Mouse (Mus musculus): ENCODE data around the gene Nop53. TPM values are rescaled to one million over a fixed set of nuclear protein-coding genes. Genes with fewer than 3 reads are reported as not detected.

Nop53 gene
- polyA plus RNA-seq, 1 experiment from 2014 or later, result 109 TPM

DNA sequence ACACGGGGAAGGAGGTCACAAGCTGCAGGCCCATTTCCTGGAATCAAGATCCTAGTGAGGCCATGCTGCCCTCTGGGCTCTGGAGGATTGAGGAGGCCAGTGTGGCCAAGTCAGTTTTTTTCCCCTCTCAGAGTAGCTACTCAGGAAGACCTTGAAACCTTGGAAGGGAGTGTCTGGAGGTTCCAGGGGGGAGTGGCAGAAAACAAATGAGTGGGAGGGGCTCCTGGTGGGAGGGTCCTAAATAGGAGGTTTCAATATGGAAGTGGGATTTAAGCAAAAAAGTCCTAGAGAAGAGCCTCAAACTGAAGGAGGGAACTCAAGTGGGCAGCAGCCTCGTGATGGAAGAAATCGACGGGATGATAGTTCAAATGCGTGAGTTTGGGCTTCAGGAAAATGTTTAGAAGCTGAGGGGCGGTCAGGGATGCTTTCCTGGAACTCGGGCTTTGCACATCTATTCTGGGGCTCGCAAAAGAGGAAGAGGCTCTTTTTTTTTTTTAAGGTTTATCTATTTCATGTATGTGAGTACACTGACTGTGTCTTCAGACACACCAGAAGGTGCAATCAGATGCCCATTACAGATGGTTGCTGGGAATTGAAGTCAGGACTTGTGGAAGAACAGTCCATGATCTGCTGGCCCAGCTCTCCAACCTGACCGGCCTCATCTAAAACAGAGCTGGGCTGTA, 44.4 kb downstream of the Nop53 start:
- 73% methylated on average over 9 of the region's 9 CpGs for WGBS
- Histone ChIP-seq H3K36me3 (ENCODE audit: control insufficient read depth, insufficient read depth) (no peaks in the 10 kb centered on the region), H3K9ac (ENCODE audit: low read depth, low read length) (no peak overlapping the region), H3K27me3 (replicated peaks; ENCODE audit: control insufficient read depth, insufficient read depth, low read length) (no peaks in the 10 kb centered on the region), H3K9me3 (ENCODE audit: control insufficient read depth) (no peaks in the 10 kb centered on the region), H3K4me1 (replicated peaks; ENCODE audit: control insufficient read depth, insufficient read depth, low read length) (no peaks in the 10 kb centered on the region), H3K4me3 (ENCODE audit: low read depth, low read length) (no peak overlapping the region), H3K4me2 (replicated peaks; ENCODE audit: low read depth) (no peak overlapping the region), H3K27ac (ENCODE audit: low read depth, low read length) (no peak overlapping the region)
- TF ChIP-seq CTCF (IDR thresholded peaks at IDR 0.05; ENCODE audit: low read depth), result no peak
- no peak for ATAC-seq

DNA sequence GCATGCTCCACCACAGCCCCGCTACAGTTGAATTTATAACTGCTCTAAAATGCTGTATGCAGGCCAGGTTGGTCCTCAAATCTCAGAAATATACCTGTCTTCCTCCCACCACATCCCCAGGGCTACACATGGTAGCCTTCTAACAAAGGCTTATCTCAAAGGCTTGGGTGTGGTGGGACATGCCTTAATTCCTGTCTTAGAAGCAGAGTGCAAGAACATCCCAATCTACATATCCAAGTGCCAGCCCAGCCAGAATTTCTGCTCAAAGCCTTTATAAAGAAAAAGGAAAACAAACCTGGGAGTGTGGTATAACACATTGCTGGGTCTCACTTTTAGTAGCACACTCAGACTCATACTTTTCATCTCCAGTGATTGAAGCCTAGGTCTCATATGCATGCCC, 51.6 kb downstream of the Nop53 start:
- no peak for ATAC-seq
- Histone ChIP-seq H3K9ac (ENCODE audit: low read depth, low read length) (no peak overlapping the region), H3K4me1 (replicated peaks; ENCODE audit: control insufficient read depth, insufficient read depth, low read length) (no peaks in the 10 kb centered on the region), H3K27me3 (replicated peaks; ENCODE audit: control insufficient read depth, insufficient read depth, low read length) (no peaks in the 10 kb centered on the region), H3K4me2 (replicated peaks; ENCODE audit: low read depth) (no peak overlapping the region), H3K36me3 (ENCODE audit: control insufficient read depth, insufficient read depth) (no peaks in the 10 kb centered on the region), H3K4me3 (ENCODE audit: low read depth, low read length) (no peak overlapping the region), H3K9me3 (ENCODE audit: control insufficient read depth) (no peaks in the 10 kb centered on the region), H3K27ac (ENCODE audit: low read depth, low read length) (no peak overlapping the region)
- WGBS, result 79% methylated on average over 1 of the region's 1 CpGs
- TF ChIP-seq CTCF (IDR thresholded peaks at IDR 0.05; ENCODE audit: low read depth), result no peak

Other genes with a start within 250 kb of the Nop53 start
- not detected in 2 replicates for gene Obox5, start 195.9 kb downstream of the Nop53 start, polyA plus RNA-seq (2015; fragmentation: Nextera tagmentation; extraction: Ambion mirVana)
- gene Obox6, start 106.4 kb downstream of the Nop53 start, polyA plus RNA-seq (2015; fragmentation: Nextera tagmentation; extraction: Ambion mirVana), result not detected in 2 replicates
- not detected in 2 replicates for gene Crx, start 66.1 kb downstream of the Nop53 start, polyA plus RNA-seq (2015; fragmentation: Nextera tagmentation; extraction: Ambion mirVana)
- gene Crxos, start 63.5 kb downstream of the Nop53 start, polyA plus RNA-seq (2015; fragmentation: Nextera tagmentation; extraction: Ambion mirVana), result not detected in 2 replicates
- gene Selenow, start 23.7 kb downstream of the Nop53 start, polyA plus RNA-seq (2015; fragmentation: Nextera tagmentation; extraction: Ambion mirVana), result 813 and 814 TPM in 2 replicates
- 29.3 and 30.9 TPM in 2 replicates for gene Ehd2, start 21.5 kb upstream of the Nop53 start, polyA plus RNA-seq (2015; fragmentation: Nextera tagmentation; extraction: Ambion mirVana)
- gene Bicra, start 101.8 kb upstream of the Nop53 start, polyA plus RNA-seq (2015; fragmentation: Nextera tagmentation; extraction: Ambion mirVana), result 1.6 and 1.7 TPM in 2 replicates
- 0.14 TPM in 1 of 2 replicates, not detected in the other for gene Zfp541, start 115.7 kb upstream of the Nop53 start, polyA plus RNA-seq (2015; fragmentation: Nextera tagmentation; extraction: Ambion mirVana)
- gene Napa, start 152.4 kb upstream of the Nop53 start, polyA plus RNA-seq (2015; fragmentation: Nextera tagmentation; extraction: Ambion mirVana), result 201 and 204 TPM in 2 replicates
- gene Kptn, start 173.8 kb upstream of the Nop53 start, polyA plus RNA-seq (2015; fragmentation: Nextera tagmentation; extraction: Ambion mirVana), result 13.3 and 14.4 TPM in 2 replicates
- 0.08 and 0.14 TPM in 2 replicates for gene Slc8a2, start 183.8 kb upstream of the Nop53 start, polyA plus RNA-seq (2015; fragmentation: Nextera tagmentation; extraction: Ambion mirVana)
- gene Meis3, start 229.0 kb upstream of the Nop53 start, polyA plus RNA-seq (2015; fragmentation: Nextera tagmentation; extraction: Ambion mirVana), result 18.0 and 20.7 TPM in 2 replicates

All from intestine, postnatal 0 days (tissue).